Mouse (Mus musculus): ENCODE data around the gene Etv4. TPM values are rescaled to one million over a fixed set of nuclear protein-coding genes. Genes with fewer than 3 reads are reported as not detected.

Etv4 gene
- polyA plus RNA-seq, 1 experiment from 2014 or later: 2.0 TPM

GRCm38 (mm10) chr11:101772027-101772426 lies 13.1 kb downstream of the Etv4 start:
- no peak overlapping the region for H3K27ac ChIP-seq (replicated peaks)
- no peak; the same call in 1 of the 2 replicates for ATAC-seq (ENCODE audit: low FRiP score, low TSS enrichment)

GRCm38 (mm10) chr11:101770266-101770665 lies 14.9 kb downstream of the Etv4 start:
- no peaks in the 10 kb centered on the region for H3K4me1 ChIP-seq (replicated peaks; ENCODE audit: control insufficient read depth, insufficient read depth)
- H3K36me3 ChIP-seq (ENCODE audit: control insufficient read depth, insufficient read depth, low read length): peaks cover 21% of the 10 kb centered on the region
- no peak overlapping the region for H3K4me3 ChIP-seq (ENCODE audit: low read depth, low read length)
- no peaks in the 10 kb centered on the region for H3K9me3 ChIP-seq (ENCODE audit: control insufficient read depth, low read length)
- no peak for ATAC-seq (ENCODE audit: low FRiP score, low TSS enrichment)
- no peak for TF ChIP-seq CTCF (IDR thresholded peaks at IDR 0.05; ENCODE audit: low read depth)
- TF ChIP-seq EP300 (optimal IDR thresholded peaks at IDR 0.05): no peak
- H3K27me3 ChIP-seq (ENCODE audit: control insufficient read depth, insufficient read depth, low read length): no peaks in the 10 kb centered on the region; the same call in 1 of the 2 replicates
- WGBS: 86% methylated on average over 12 of the region's 12 CpGs
- H3K9ac ChIP-seq (ENCODE audit: low read length): no peak overlapping the region
- no peak for DNase-seq (ENCODE audit: low spot score)
- no peak overlapping the region for H3K4me2 ChIP-seq (replicated peaks; ENCODE audit: low read depth)
- H3K27ac ChIP-seq (replicated peaks): no peak overlapping the region

More at GRCm38 (mm10) chr11:101772027-101772426, 13.1 kb downstream of the Etv4 start:
- peak overlapping the region; percentile 60 for H3K4me2 ChIP-seq (replicated peaks; ENCODE audit: low read depth)
- H3K27me3 ChIP-seq (ENCODE audit: control insufficient read depth, insufficient read depth, low read length): no peaks in the 10 kb centered on the region; the same call in 1 of the 2 replicates
- 0 out of 2 replicates have a peak overlapping the region, but pooled peaks have one; percentile 29 for H3K4me3 ChIP-seq (ENCODE audit: low read depth, low read length)
- peaks cover 9% of the 10 kb centered on the region for H3K36me3 ChIP-seq (ENCODE audit: control insufficient read depth, insufficient read depth, low read length)
- H3K9ac ChIP-seq (ENCODE audit: low read length): no peak overlapping the region
- TF ChIP-seq CTCF (IDR thresholded peaks at IDR 0.05; ENCODE audit: low read depth) (no peak), EP300 (optimal IDR thresholded peaks at IDR 0.05) (no peak)
- WGBS: 6% methylated on average over 5 of the region's 5 CpGs
- no peaks in the 10 kb centered on the region for H3K9me3 ChIP-seq (ENCODE audit: control insufficient read depth, low read length)
- no peaks in the 10 kb centered on the region for H3K4me1 ChIP-seq (replicated peaks; ENCODE audit: control insufficient read depth, insufficient read depth)
- DNase-seq (ENCODE audit: low spot score): no peak

- no peak for DNase-seq (ENCODE audit: low spot score)
- H3K4me3 ChIP-seq (ENCODE audit: low read depth, low read length): no peak overlapping the region
- peaks cover 28% of the 10 kb centered on the region for H3K36me3 ChIP-seq (ENCODE audit: control insufficient read depth, insufficient read depth, low read length)
- 85% methylated on average over 6 of the region's 6 CpGs for WGBS
- H3K9me3 ChIP-seq (ENCODE audit: control insufficient read depth, low read length): no peaks in the 10 kb centered on the region
- no peak for ATAC-seq (ENCODE audit: low FRiP score, low TSS enrichment)
- TF ChIP-seq EP300 (optimal IDR thresholded peaks at IDR 0.05) (no peak), CTCF (IDR thresholded peaks at IDR 0.05; ENCODE audit: low read depth) (no peak)
- H3K27ac ChIP-seq (replicated peaks): no peak overlapping the region
- no peak overlapping the region for H3K9ac ChIP-seq (ENCODE audit: low read length)
- no peak overlapping the region for H3K4me2 ChIP-seq (replicated peaks; ENCODE audit: low read depth)
- no peaks in the 10 kb centered on the region for H3K4me1 ChIP-seq (replicated peaks; ENCODE audit: control insufficient read depth, insufficient read depth)
- H3K27me3 ChIP-seq (ENCODE audit: control insufficient read depth, insufficient read depth, low read length): no peaks in the 10 kb centered on the region; the same call in 1 of the 2 replicates
These were observed 16.4 kb downstream of the Etv4 start for GRCm38 (mm10) chr11:101768721-101769120.

GRCm38 (mm10) chr11:101767326-101767725 lies 17.8 kb downstream of the Etv4 start:
- H3K27ac ChIP-seq (replicated peaks): no peak overlapping the region
- H3K36me3 ChIP-seq (ENCODE audit: control insufficient read depth, insufficient read depth, low read length): peaks cover 28% of the 10 kb centered on the region
- H3K9me3 ChIP-seq (ENCODE audit: control insufficient read depth, low read length): no peaks in the 10 kb centered on the region
- TF ChIP-seq EP300 (optimal IDR thresholded peaks at IDR 0.05) (no peak), CTCF (IDR thresholded peaks at IDR 0.05; ENCODE audit: low read depth) (no peak)
- H3K4me1 ChIP-seq (replicated peaks; ENCODE audit: control insufficient read depth, insufficient read depth): no peaks in the 10 kb centered on the region
- H3K4me3 ChIP-seq (ENCODE audit: low read depth, low read length): no peak overlapping the region
- no peak overlapping the region for H3K4me2 ChIP-seq (replicated peaks; ENCODE audit: low read depth)
- no peak for DNase-seq (ENCODE audit: low spot score)
- H3K9ac ChIP-seq (ENCODE audit: low read length): no peak overlapping the region
- WGBS: 69% methylated on average over 5 of the region's 5 CpGs
- ATAC-seq (ENCODE audit: low FRiP score, low TSS enrichment): no peak
- H3K27me3 ChIP-seq (ENCODE audit: control insufficient read depth, insufficient read depth, low read length): no peaks in the 10 kb centered on the region

- Histone ChIP-seq H3K4me3 (ENCODE audit: low read depth, low read length) (no peak overlapping the region), H3K27me3 (ENCODE audit: control insufficient read depth, insufficient read depth, low read length) (no peaks in the 10 kb centered on the region), H3K27ac (replicated peaks) (no peak overlapping the region), H3K36me3 (ENCODE audit: control insufficient read depth, insufficient read depth, low read length) (peaks cover 40% of the 10 kb centered on the region), H3K9me3 (ENCODE audit: control insufficient read depth, low read length) (no peaks in the 10 kb centered on the region), H3K4me2 (replicated peaks; ENCODE audit: low read depth) (no peak overlapping the region), H3K9ac (ENCODE audit: low read length) (no peak overlapping the region), H3K4me1 (replicated peaks; ENCODE audit: control insufficient read depth, insufficient read depth) (no peaks in the 10 kb centered on the region)
- no peak for DNase-seq (ENCODE audit: low spot score)
- ATAC-seq (ENCODE audit: low FRiP score, low TSS enrichment): no peak
- 95% methylated on average over 8 of the region's 8 CpGs for WGBS
- TF ChIP-seq EP300 (optimal IDR thresholded peaks at IDR 0.05) (no peak), CTCF (IDR thresholded peaks at IDR 0.05; ENCODE audit: low read depth) (no peak)
These were observed 20.6 kb downstream of the Etv4 start for GRCm38 (mm10) chr11:101764546-101764945.

GRCm38 (mm10) chr11:101763723-101764122 lies 21.4 kb downstream of the Etv4 start:
- Histone ChIP-seq H3K4me1 (replicated peaks; ENCODE audit: control insufficient read depth, insufficient read depth) (no peaks in the 10 kb centered on the region), H3K36me3 (ENCODE audit: control insufficient read depth, insufficient read depth, low read length) (peaks cover 42% of the 10 kb centered on the region), H3K9me3 (ENCODE audit: control insufficient read depth, low read length) (no peaks in the 10 kb centered on the region), H3K4me2 (replicated peaks; ENCODE audit: low read depth) (no peak overlapping the region), H3K27me3 (ENCODE audit: control insufficient read depth, insufficient read depth, low read length) (no peaks in the 10 kb centered on the region), H3K9ac (ENCODE audit: low read length) (no peak overlapping the region), H3K4me3 (ENCODE audit: low read depth, low read length) (no peak overlapping the region), H3K27ac (replicated peaks) (no peak overlapping the region)
- TF ChIP-seq CTCF (IDR thresholded peaks at IDR 0.05; ENCODE audit: low read depth) (peak; percentile 89), EP300 (optimal IDR thresholded peaks at IDR 0.05) (no peak)
- WGBS: 49% methylated on average over 7 of the region's 7 CpGs
- DNase-seq (ENCODE audit: low spot score) (no peak), ATAC-seq (ENCODE audit: low FRiP score, low TSS enrichment) (peak; percentile 37; the same call in 1 of the 2 replicates)
